Mouse (Mus musculus) layer of hippocampus, adult 6 months (tissue): ENCODE data around the gene Nt5c1a. TPM values are rescaled to one million over a fixed set of nuclear protein-coding genes. Genes with fewer than 3 reads are reported as not detected.

Experiments
- long read RNA-seq, 2 experiments: library from polyadenylated mRNA; unstranded; transcript quantifications; one replicate each; pipeline ENCODE4 v2.0.0; 2019 to 2020
- polyA plus RNA-seq: library from polyadenylated mRNA; unstranded; fragments of <200 nt; fragmentation: Nextera tagmentation; gene quantifications from 2 replicates; pipeline ENCODE4 v1.2.3, GENCODE M21; 2021

Nt5c1a gene
- 12.6 and 16.2 TPM in 2 replicates for polyA plus RNA-seq
- long read RNA-seq, experiment 1, partial matches to known transcripts = 0 of 3 reads
- long read RNA-seq, experiment 1, other reads (novel, unspliced or antisense) = 1 of 3 reads
- long read RNA-seq, experiment 2, partial matches to known transcripts = 0 of 5 reads
- long read RNA-seq, experiment 2, other reads (novel, unspliced or antisense) = 1 of 5 reads

DNA sequence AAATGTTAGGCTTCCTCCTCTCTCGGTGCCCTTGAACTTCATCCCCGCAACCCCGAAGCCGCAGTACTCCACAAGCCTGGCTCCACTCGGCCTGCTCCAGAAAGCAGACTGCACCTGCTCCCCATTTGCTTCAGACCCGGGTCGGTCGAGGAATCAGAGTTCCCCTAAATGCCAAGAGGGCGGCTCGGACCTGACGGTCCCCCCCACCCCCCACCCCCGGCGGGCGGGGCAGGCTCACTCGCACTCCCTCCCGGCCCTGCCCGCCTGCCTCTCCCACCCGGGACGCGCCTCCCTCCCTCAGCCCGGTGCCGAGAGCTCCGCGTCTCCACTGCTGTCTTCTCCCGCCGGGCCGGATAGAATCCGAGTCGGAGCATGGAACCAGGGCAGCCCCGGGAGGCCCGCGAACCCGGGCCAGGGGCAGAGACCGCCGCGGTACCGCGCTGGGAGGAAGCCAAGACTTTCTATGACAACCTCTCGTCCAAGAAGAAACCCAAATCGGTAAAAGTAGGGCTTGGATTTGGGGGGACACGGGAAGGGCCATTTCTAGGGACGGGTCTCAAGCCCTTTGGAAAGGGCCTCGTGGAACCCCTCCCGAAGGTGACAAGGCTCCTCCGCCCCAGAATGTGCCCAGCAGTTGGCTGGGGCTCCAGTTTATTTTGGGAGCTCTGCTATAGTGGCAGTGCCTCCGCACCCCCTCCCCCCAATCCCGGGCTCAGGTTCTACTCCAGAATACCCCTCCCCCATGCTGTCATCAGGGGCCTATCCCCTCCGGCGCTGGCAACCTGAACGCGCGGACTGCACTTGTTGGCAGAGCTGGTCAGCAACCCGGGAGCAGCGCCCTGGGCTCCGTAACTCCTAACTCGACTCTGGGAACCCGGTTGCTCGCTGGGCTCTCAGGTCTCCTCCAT lies at the start of gene Nt5c1a:
TSS of gene Nt5c1a (plus strand) at position 319 of the 908 bp plus-strand sequence.

DNA sequence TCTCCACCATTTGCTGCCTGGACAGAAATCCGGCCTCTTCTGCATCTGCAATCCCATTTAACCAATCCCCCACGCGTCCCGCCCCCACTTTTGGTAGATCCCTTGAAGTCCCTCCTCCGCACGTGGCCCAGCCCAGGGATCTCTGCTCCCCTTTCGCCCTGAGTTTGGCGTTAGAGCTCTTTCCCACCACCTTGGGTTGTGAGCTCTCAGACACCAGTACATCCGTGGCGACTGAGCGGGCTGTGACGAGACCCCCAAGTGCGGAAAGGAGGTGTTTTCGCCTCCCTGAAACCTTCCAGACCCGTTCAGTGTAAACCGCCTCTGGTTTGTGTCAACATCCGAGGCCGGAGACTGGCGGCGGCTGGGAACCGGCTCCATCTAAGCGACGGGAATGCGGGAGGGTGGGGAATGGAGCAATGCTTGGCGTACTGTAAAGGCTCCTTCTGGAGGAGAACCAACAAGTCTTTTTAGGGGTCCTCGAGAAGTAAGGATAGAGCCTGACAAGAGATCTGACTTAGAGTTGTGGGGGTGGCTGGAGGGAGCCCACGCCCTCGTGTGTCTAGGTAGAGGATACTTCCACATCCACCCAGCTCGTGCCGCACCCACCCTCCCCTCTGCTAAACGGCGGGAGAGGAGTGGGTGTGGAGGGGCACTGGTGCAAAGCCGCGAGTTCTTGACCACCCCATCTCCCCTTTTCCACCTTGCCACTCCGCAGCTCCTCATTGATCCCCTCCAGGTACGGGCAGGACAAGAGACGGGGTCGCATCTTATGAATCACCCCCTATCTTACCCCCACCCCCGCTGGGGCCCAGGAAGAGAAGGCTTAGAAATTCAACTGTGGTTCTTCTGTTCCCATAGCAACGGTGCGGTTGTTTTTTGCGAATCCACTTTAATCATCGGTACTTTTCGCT lies 18.7 kb upstream of the Nt5c1a start, which contains the start of gene Hpcal4:
TSS of gene Hpcal4 (plus strand) at position 900 of the 911 bp plus-strand sequence.

DNA sequence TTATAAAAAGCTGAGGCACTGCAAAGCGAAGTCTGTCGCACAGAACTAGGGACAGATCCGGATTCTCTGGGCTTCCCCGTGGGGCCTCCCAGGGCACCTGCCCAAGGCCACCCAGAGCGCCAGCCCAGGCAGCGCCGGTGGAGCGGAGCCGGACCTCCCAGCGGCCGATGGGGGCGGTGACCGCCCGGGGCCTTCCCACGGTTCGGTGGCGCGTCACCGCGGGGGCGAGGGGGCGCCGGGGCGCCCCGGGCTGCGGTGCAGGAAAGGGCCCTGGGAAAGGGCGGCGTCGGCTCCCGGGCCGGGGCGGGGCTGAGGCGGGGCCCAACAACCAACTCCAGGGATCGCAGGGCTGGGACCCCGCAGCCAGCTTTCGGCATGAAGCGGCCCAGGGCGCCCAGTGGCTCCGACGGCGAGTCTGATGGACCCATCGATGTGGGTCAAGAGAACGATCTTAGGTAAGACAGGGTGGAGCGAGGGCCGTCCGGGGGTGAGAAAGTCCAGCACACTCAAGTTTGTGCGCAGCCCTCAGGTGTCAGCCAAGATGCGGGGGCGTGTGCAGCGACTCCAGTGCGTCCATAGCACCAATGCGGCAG lies 32.3 kb downstream of the Nt5c1a start, which contains the start of gene Heyl:
TSS of gene Heyl (plus strand) at position 65 of the 593 bp plus-strand sequence.

DNA sequence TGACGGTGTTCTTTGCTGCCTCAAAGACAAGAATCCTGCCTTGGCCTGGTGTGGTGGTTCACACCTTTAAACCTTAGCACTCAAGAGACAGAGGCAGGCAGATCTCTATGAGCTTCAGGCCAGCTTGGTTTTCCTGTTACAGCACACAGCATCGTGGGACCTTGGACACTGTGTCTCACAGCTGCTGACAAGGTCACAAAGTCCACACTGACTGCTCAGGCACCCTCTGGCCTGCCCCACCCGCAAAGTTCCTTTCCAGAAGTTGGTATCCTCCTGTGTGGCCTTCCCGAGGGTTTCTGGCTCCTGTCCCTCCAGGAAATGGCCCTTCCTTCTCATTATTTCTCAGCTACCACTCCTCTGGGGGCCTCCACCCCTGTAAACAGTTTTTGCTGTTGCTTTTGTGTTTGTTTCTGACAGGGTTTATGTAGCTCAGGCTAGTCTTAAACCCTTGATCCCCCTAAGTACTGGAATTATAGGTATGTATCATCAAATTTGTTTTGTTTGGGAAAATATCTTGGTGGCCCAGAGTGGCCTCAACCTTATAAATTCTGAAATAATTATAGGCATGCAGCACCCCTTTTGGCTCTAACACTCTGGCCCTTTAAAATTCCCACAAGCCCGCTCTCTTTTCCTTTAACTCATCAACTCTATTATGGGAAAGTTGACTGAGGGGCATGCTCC lies 60.6 kb downstream of the Nt5c1a start, which contains the start of gene Pabpc4:
TSS of gene Pabpc4 (plus strand) at position 631 of the 681 bp plus-strand sequence.

Other genes with a start within 250 kb of the Nt5c1a start
- gene Mfsd2a, start 240.3 kb upstream of the Nt5c1a start, polyA plus RNA-seq = 15.2 and 17.2 TPM in 2 replicates
- 6.2 and 7.2 TPM in 2 replicates for gene Mycl, start 205.9 kb upstream of the Nt5c1a start, polyA plus RNA-seq
- 5.4 and 6.7 TPM in 2 replicates for gene Trit1, start 184.9 kb upstream of the Nt5c1a start, polyA plus RNA-seq
- 0.04 TPM in 1 of 2 replicates, not detected in the other for gene Bmp8b, start 96.3 kb upstream of the Nt5c1a start, polyA plus RNA-seq
- gene Oxct2b, start 85.2 kb upstream of the Nt5c1a start, polyA plus RNA-seq = 0.26 and 0.29 TPM in 2 replicates
- 41.2 and 44.0 TPM in 2 replicates for gene Ppie, start 61.6 kb upstream of the Nt5c1a start, polyA plus RNA-seq
- 354 and 400 TPM in 2 replicates for gene Hpcal4, start 18.3 kb upstream of the Nt5c1a start, polyA plus RNA-seq
- 1.1 and 2.9 TPM in 2 replicates for gene Heyl, start 32.1 kb downstream of the Nt5c1a start, polyA plus RNA-seq
- 7.3 and 7.6 TPM in 2 replicates for gene Pabpc4, start 60.8 kb downstream of the Nt5c1a start, polyA plus RNA-seq
- gene Oxct2a, start 122.1 kb downstream of the Nt5c1a start, polyA plus RNA-seq = not detected in 2 replicates
- gene Bmp8a, start 141.7 kb downstream of the Nt5c1a start, polyA plus RNA-seq = not detected in 2 replicates